Mouse (Mus musculus) heart, postnatal 0 days (tissue): ENCODE results near the gene Nsl1. TPM values are rescaled to one million over a fixed set of nuclear protein-coding genes. Genes with fewer than 3 reads are reported as not detected.

Source experiments
- ATAC-seq: fragments of 200-750 bp; cut with Nextera tagmentation; 2 replicates; pipeline ENCODE4 v1.8.0; 2017; ENCODE audit warnings: low read depth, moderate number of reproducible peaks, moderate library complexity; ENCODE audit not compliant: insufficient read depth
- DNase-seq: peaks from one replicate; pipeline ENCODE4 v3.0.0-alpha.2; 2016; ENCODE audit warnings: low spot score
- H3K27ac ChIP-seq: fragments of 300-500 bp; sonication (generic); 2 replicates; pipeline ENCODE4 v1.5.1; 2014; ENCODE audit warnings: low read depth, mild to moderate bottlenecking
- H3K27me3 ChIP-seq: fragments of 300-500 bp; sonication (generic); 2 replicates; pipeline ENCODE4 v1.6.1; 2014; ENCODE audit warnings: low read length, mixed read lengths; ENCODE audit not compliant: control insufficient read depth, insufficient read depth
- H3K36me3 ChIP-seq: fragments of 300-500 bp; sonication (generic); replicated peaks from 2 replicates; pipeline ENCODE4 v1.6.1; 2014; ENCODE audit warnings: low read length, mixed read lengths; ENCODE audit not compliant: control insufficient read depth, insufficient read depth
- H3K4me1 ChIP-seq: fragments of 300-500 bp; sonication (generic); 2 replicates; pipeline ENCODE4 v1.6.1; 2014; ENCODE audit warnings: antibody characterized with exemption; ENCODE audit not compliant: control insufficient read depth, insufficient read depth
- H3K4me2 ChIP-seq: fragments of 300-500 bp; sonication (generic); 2 replicates; pipeline ENCODE4 v1.6.1; 2014; ENCODE audit warnings: low read depth, mild to moderate bottlenecking, low read length, moderate library complexity
- H3K4me3 ChIP-seq: fragments of 300-500 bp; sonication (generic); 2 replicates; pipeline ENCODE4 v1.5.1; 2014; ENCODE audit warnings: low read depth, low read length
- H3K9ac ChIP-seq: fragments of 300-500 bp; sonication (generic); replicated peaks from 2 replicates; pipeline ENCODE4 v1.6.1; 2014; ENCODE audit warnings: low read depth, low read length, mixed read lengths
- H3K9me3 ChIP-seq: fragments of 300-500 bp; sonication (generic); replicated peaks from 2 replicates; pipeline ENCODE4 v1.6.1; 2016; ENCODE audit warnings: low read length; ENCODE audit not compliant: control insufficient read depth
- CTCF ChIP-seq: IDR thresholded peaks from 2 replicates; pipeline ENCODE4 v1.5.1; 2016; ENCODE audit warnings: antibody characterized with exemption, control low read depth, low read depth
- EP300 ChIP-seq: IDR thresholded peaks from 2 replicates; pipeline ENCODE4 v1.6.1; 2016; ENCODE audit warnings: antibody characterized with exemption, low read depth
- WGBS: fragments of 180-500 bp; shearing (Covaris S2); extraction: QIAGEN DNeasy Blood & Tissue Kit; methylation state at CpG from one replicate; pipeline ENCODE4 v1.1.7; 2014; 5-methylcytosine and 5-hydroxymethylcytosine counted together
- polyA plus RNA-seq: library from polyadenylated mRNA; unstranded; fragments of >200 nt; fragmentation: Nextera tagmentation; extraction: Ambion mirVana; gene quantifications from 2 replicates; pipeline ENCODE4 v1.2.1, GENCODE M21; 2015
- total RNA-seq: library from RNA; depleted of rRNA; stranded (reverse); fragments of >200 nt; gene quantifications from 2 replicates; pipeline ENCODE4 v1.2.3, GENCODE M21; 2014; ENCODE audit warnings: low replicate concordance

Nsl1 gene
- total and polyA plus RNA-seq, 2 experiments from 2014 or later, result 3.0 to 3.5 TPM

- WGBS, result 83% methylated on average over 4 of the region's 4 CpGs
- no peak for TF ChIP-seq CTCF
- TF ChIP-seq EP300, result no peak
- H3K36me3 ChIP-seq, result peaks cover 71% of the 10 kb centered on the region
- H3K4me3 ChIP-seq, result no peak overlapping the region
- H3K27ac ChIP-seq, result no peak overlapping the region
- no peaks in the 10 kb centered on the region for H3K4me1 ChIP-seq
- H3K4me2 ChIP-seq, result no peak overlapping the region
- no peak overlapping the region for H3K9ac ChIP-seq
- ATAC-seq, result no peak
- no peak for DNase-seq
- no peaks in the 10 kb centered on the region for H3K27me3 ChIP-seq
- H3K9me3 ChIP-seq, result no peaks in the 10 kb centered on the region
Measured at GRCm38 (mm10) chr1:191070259-191070658, 7.4 kb downstream of the Nsl1 start.

- no peaks in the 10 kb centered on the region for H3K9me3 ChIP-seq
- H3K4me3 ChIP-seq, result no peak overlapping the region
- DNase-seq (no peak), ATAC-seq (no peak)
- TF ChIP-seq EP300 (no peak), CTCF (no peak)
- no peak overlapping the region for H3K27ac ChIP-seq
- H3K4me2 ChIP-seq, result no peak overlapping the region
- H3K4me1 ChIP-seq, result no peaks in the 10 kb centered on the region
- H3K9ac ChIP-seq, result no peak overlapping the region
- WGBS, result 76% methylated on average over 6 of the region's 6 CpGs
- no peaks in the 10 kb centered on the region for H3K27me3 ChIP-seq
- peaks cover 57% of the 10 kb centered on the region for H3K36me3 ChIP-seq
Measured at GRCm38 (mm10) chr1:191071613-191072012, 8.8 kb downstream of the Nsl1 start.

DNA sequence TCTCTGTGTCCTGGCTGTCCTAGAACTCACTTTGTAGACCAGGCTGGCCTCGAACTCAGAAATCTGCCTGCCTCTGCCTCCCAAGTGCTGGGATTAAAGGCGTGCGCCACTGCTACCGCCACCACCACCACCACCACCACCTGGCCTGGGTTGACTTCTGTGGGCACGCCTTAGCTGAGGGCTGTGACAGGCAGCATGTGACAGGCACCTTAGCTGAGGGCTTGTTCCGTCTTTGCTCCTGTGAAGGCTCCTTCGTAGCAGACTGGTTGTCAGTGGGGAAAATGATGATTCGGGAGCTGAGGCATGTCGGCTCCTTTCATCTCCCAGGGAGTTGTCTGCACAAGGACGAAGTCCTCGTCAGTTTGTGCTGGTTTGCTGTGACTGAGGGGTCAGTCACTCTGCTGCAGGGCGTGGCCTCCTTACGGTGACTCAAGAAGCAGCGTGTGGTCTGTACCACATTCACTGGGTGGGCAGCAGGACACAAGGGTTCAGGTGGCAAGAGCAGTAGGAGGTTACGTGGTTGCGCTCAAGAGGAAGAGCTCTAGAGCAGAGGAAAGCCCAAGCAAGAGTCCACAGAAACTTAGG is 9.6 kb downstream of the Nsl1 start:
- H3K9ac ChIP-seq, result no peak overlapping the region
- H3K27ac ChIP-seq, result 0 out of 2 replicates have a peak overlapping the region, but pooled peaks have one; percentile 15

GRCm38 (mm10) chr1:191073001-191073400 is 10.2 kb downstream of the Nsl1 start:
- no peak for ATAC-seq
- TF ChIP-seq EP300 (no peak), CTCF (no peak)
- Histone ChIP-seq H3K27ac (peak overlapping the region; percentile 34; the same call in 1 of the 2 replicates), H3K9ac (no peak overlapping the region), H3K27me3 (no peaks in the 10 kb centered on the region), H3K4me2 (no peak overlapping the region), H3K9me3 (no peaks in the 10 kb centered on the region), H3K36me3 (peaks cover 62% of the 10 kb centered on the region), H3K4me1 (no peaks in the 10 kb centered on the region), H3K4me3 (no peak overlapping the region)
- DNase-seq, result peak; percentile 42
- 56% methylated on average over 6 of the region's 6 CpGs for WGBS

More for the DNA sequence above, 9.6 kb downstream of the Nsl1 start:
- Histone ChIP-seq H3K4me3 (no peak overlapping the region), H3K4me1 (no peaks in the 10 kb centered on the region), H3K36me3 (peaks cover 61% of the 10 kb centered on the region), H3K27me3 (no peaks in the 10 kb centered on the region), H3K4me2 (no peak overlapping the region), H3K9me3 (no peaks in the 10 kb centered on the region)
- no peak for TF ChIP-seq CTCF
- TF ChIP-seq EP300, result no peak
- ATAC-seq (no peak), DNase-seq (no peak)
- WGBS, result 84% methylated on average over 16 of the region's 16 CpGs

GRCm38 (mm10) chr1:191073486-191073885 is 10.7 kb downstream of the Nsl1 start:
- ATAC-seq (no peak), DNase-seq (no peak)
- TF ChIP-seq EP300 (no peak), CTCF (no peak)
- H3K27me3 ChIP-seq, result no peaks in the 10 kb centered on the region
- H3K27ac ChIP-seq, result peak overlapping the region; percentile 34; the same call in 1 of the 2 replicates
- no peak overlapping the region for H3K4me2 ChIP-seq
- H3K4me1 ChIP-seq, result no peaks in the 10 kb centered on the region
- 73% methylated on average over 4 of the region's 4 CpGs for WGBS
- peaks cover 60% of the 10 kb centered on the region for H3K36me3 ChIP-seq
- H3K9ac ChIP-seq, result no peak overlapping the region
- H3K4me3 ChIP-seq, result no peak overlapping the region
- H3K9me3 ChIP-seq, result no peaks in the 10 kb centered on the region
